Mouse (Mus musculus) heart, adult 8-10 months (tissue): ENCODE results near the gene Vsig1. TPM values are rescaled to one million over a fixed set of nuclear protein-coding genes. Genes with fewer than 3 reads are reported as not detected.

Experiments used
- DNase-seq: peaks from one replicate; pipeline ENCODE4 v3.0.0; 2022; ENCODE audit warnings: low spot score
- total RNA-seq, 4 experiments: library from RNA; stranded (reverse); gene quantifications; 2 replicates each; pipeline ENCODE4 v1.2.4; 2022

The Vsig1 gene
- total RNA-seq, result not detected

- DNase-seq, result no peak
These were observed at the start of gene Vsig1 for GRCm38 (mm10) chrX:140907360-140907759. Vsig1 (plus strand) TSS chrX:140907608.

GRCm38 (mm10) chrX:140862760-140863159 lies 44.6 kb upstream of the Vsig1 start:
- no peak for DNase-seq

DNA sequence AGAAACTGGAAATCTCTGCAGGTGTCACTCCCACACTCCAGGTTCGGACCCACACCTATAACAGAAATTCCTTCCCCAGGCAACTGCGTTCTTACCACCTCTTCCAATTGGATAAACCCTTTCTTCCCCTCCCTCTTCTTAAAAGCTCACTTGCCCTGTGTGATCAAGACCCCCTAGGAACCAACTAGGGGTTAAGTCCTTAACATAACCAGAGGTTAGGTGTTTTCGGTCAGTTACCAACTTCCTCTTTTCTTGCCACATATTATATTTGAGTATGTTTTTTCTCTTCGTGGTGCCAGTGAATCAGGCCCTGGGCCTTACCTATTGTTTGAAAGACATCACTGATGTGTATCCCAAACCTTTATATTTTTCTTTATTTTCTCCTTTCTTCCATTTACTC lies 44.0 kb upstream of the Vsig1 start:
- no peak for DNase-seq

DNA sequence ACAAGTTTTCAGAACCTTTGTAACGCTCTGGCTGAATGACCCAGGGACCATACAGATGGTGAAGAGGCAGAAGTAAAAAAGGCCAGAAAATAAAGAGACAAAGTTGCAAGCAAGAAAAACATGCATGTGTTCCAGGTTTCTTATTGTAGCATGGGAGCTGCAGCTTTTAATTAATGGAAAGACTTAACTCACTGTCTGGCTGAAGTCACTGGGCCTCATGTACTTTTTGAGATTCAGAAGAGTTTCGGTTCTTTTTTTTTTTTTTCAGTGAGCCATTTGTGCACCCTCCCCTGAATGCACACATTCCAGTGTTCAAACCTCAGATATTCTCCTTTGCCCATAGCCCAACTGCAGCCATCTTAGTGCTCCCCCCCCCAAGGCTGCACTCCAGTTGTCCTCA lies 20.2 kb upstream of the Vsig1 start:
- no peak for DNase-seq

- DNase-seq, result no peak
These were observed 15.6 kb upstream of the Vsig1 start for GRCm38 (mm10) chrX:140891796-140892195.

- DNase-seq, result no peak
These were observed 3.9 kb upstream of the Vsig1 start for GRCm38 (mm10) chrX:140903487-140903886.

GRCm38 (mm10) chrX:140921321-140921720 lies 13.9 kb downstream of the Vsig1 start:
- no peak for DNase-seq

GRCm38 (mm10) chrX:140932066-140932465 lies 24.7 kb downstream of the Vsig1 start:
- no peak for DNase-seq

DNA sequence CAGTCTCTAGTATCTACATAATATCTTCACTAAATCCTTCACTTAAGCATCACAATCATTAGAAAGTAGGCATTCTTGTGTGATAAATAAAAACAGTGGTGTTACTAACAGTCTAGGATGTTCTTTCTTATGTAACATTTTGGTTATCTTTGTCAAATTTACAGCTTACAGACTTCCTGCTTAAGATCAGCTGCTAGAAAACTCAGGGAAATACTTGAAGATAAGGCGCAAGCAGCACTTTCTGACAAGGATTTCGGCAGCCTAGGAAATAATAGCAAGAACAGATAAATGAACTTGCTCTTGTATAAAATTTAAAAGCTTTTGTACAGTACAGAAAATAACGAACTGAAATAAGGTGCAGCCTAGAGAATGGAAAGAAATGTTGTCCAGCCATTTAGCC lies 25.9 kb downstream of the Vsig1 start:
- DNase-seq, result no peak

DNA sequence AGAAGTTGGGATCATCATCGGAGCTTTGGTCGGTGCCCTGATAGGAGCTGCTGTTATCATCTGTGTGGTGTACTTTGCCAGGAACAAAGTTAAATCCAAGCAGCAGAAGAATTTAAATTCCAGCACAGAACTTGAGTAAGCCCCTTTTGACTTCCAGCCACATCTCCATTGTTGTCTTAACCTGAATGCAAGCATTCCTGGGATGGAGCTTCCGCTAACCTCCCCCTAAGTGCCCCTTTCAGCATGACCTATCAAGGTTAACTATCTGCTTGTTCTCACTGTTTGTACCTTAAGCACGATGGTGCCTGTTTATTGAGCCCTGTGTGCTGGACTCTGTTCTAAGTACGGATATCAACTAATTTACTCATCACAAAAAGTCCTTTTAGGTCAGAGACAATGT lies 28.9 kb downstream of the Vsig1 start:
- no peak for DNase-seq

DNA sequence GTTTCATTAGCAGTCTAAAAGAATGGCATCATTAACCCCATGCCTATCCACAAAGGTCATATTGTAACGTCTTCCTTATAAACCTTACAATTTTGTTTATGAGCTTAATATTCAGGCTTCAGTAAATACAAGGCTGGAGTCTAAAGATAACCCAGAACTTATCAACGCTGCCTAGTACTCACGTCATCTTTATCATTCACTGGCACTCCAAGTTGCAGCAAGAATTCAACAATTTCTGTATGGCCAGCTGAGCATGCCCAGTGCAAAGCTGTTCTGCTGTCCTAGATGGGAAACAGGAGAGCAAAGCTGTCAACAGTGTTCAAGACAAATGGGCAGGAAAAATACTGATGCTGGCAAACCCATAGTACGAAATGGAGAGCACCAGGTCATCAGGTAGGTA lies 46.2 kb downstream of the Vsig1 start:
- DNase-seq, result no peak

DNA sequence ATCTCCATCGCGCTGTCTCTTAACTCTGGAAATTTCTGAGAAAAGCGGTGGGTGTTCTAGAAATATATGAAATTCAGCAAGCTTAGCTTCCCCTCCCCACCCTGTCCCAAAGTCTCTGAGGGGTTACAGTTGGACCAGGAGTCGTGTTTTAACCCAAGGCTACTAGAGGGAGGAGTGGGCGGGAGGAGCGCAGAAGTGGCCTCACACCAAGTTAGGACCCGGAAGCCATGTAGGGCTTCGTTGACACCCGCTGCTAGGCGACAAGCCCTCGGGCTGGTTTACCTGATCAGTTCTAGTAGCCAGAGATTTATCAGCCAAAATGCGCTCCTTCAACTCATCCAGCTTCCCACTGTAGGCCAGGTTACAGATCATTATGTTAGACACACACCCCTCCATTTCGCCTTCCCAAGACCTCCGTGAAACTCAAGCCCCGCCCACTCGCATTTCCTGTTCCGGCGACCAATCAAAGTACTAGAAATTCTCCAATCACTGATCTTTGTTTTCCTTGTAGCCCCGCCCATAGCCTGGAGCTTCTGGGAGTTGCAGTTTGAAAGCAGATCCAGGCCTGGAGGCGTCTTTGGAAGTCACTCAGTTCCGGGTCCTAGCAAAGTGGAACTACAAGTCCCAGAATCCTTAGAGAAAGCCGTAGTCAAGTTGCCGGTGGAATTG lies 49.0 kb downstream of the Vsig1 start, which contains the start of the genes Psmd10 and Atg4a:
TSS of gene Psmd10 (minus strand) at position 457 of the 669 bp plus-strand sequence.
TSS of gene Atg4a (plus strand) at position 636 of the 669 bp plus-strand sequence.
- peak; percentile 93 for DNase-seq

- DNase-seq, result no peak
These were observed 49.6 kb downstream of the Vsig1 start for GRCm38 (mm10) chrX:140956959-140957358.

DNA sequence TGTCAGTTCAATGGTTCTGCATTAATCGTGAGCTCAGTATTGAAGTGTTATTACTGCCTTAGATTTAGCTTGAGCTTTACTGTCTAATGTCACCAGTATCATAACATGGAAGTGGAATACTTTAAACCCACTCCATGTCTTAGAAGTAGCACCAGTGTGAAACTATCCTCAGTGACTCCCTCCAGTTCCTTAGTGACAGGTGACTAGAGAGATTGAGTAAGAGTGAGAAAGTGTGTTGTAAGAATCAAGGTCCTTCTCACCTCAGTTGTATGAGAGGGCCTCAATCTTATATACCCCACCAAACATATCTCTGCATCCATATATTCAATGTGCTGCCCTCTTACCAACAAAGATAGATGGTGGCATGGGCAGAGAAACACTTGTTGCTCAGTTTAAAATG lies 71.5 kb downstream of the Vsig1 start:
- DNase-seq, result no peak

- peak; percentile 47 for DNase-seq
These were observed 72.1 kb downstream of the Vsig1 start for GRCm38 (mm10) chrX:140979546-140979945.

DNA sequence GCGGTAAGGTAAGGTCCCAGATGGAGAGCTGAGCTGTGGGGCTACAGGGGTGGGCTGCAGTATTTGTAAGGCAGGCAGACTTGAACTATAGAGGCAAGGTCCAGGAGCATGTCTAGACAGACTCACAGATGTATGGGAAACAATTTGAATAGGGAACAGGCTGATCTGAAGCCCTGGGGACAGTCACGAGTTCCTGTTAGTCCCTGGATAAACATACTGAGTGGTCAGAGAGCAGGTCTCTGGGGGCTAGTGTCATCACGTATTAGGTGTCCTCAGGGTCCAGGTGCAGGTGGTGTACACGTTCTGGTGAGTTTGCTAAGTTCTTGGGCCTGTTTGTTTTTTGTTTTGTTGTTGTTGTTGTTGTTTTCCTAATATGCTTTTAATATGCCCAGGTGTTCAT lies 72.8 kb downstream of the Vsig1 start:
- no peak for DNase-seq

DNA sequence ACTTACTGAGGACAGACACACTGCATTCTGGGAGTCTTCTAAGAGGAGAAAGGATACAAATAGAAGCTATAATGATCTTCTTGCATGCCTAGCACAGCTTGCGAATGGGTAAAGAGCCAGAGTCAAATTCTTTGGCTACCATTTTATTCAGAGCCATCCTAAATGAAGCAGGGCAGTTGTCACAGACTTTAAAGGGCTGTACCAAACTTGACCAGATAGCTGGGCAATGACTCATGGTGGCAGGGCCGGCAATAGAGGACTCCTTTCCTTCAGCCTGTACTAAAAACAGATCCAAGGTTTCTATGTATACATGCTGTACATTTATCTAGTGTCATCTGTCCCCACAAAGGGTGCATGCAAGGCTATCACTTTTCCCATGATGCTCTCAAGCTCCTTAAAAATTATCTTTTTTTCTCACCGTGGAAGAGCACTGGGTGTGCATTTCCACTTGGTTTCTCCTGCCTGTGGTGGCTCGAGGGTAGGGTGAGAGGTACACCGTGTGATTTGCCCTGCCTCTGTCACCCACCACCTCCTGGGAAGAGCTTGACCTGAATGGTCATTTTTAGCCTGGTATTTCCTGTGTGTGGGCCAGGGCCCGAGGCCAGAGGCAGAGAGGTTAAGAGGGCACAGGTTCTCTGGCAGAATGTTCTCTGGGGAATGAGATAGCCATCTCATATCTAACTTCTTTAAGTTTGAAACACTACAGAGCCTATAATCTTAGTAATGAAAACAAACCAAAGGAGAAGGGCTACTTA lies 76.0 kb downstream of the Vsig1 start:
- no peak for DNase-seq

DNA sequence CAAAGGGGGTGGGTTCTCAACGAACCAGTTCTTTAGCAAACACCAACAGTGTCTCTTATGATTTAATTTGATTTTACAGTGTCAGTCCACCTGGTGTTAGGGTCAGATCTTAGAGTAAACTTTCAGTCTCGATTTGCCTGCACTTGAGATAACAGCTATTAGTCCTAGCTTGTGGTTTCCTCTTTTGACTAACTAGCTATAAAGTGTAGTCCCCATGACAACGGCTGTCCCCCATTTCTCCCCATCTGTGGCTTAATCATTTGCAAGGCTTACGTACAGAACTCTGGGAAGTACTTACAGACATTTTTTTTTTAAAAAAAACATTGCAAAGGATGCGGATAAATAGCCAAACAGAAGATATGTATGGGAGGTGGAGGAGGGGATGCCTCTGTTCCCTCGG lies 77.4 kb downstream of the Vsig1 start:
- no peak for DNase-seq

GRCm38 (mm10) chrX:140985256-140985655 lies 77.8 kb downstream of the Vsig1 start:
- DNase-seq, result no peak
